Mouse (Mus musculus) Patski (cell line): ENCODE measurements around the gene Incenp. TPM values are rescaled to one million over a fixed set of nuclear protein-coding genes. Genes with fewer than 3 reads are reported as not detected.
"Not testable (repeated sequence)": the region's sequence is repeated elsewhere in the genome, so short reads cannot be mapped to it uniquely, and the experiment has no call there.

Source experiments
- ATAC-seq: fragments of 100-300 bp; one replicate; pipeline ENCODE4 v1.8.0; 2021
- CTCF ChIA-PET: fragments of 350-600 bp; sonication (Branson Sonifier 250); formaldehyde crosslinking; loops from one replicate; lab custom pipeline; 2022; ENCODE audit warnings: inconsistent platforms; lab: Charles Lee
- POLR2A ChIA-PET: fragments of 350-600 bp; sonication (Branson Sonifier 250); formaldehyde crosslinking; loops from one replicate; lab custom pipeline; 2022; ENCODE audit warnings: antibody characterized with exemption, inconsistent platforms; lab: Charles Lee
- DNase-seq: peaks from one replicate; pipeline ENCODE4 v3.0.0-alpha.2; 2011; ENCODE audit warnings: low read depth, low spot score
- H3K27me3 ChIP-seq: fragments of 371-371 bp; one replicate; pipeline ENCODE4 v1.5.1; 2021
- CTCF ChIP-seq: fragments of 100-300 bp; IDR thresholded peaks from one replicate; pipeline ENCODE4 v1.5.1; 2021
- in situ Hi-C: fragments of 300-500 bp; cut with MboI; formaldehyde crosslinking; loops from 3 replicates; pipeline ENCODE4 v1.11.1; 2018; ENCODE audit warnings: low pct_unique_long_range_greater_than_20kb, mixed read lengths
- polyA plus RNA-seq: library from polyadenylated mRNA; unstranded; gene quantifications from one replicate; pipeline ENCODE4 v1.2.3, GENCODE M21; 2021

Incenp gene
- polyA plus RNA-seq, 1 experiment from 2014 or later: 72.8 TPM

- POLR2A ChIA-PET: interaction anchor here (0.6 to 1.3 kb wide), 2 partner anchors 11 to 12 kb away, joined by 3 to 4 read pairs; no protein-coding TSS in a partner anchor
- ATAC-seq: peak; percentile 15
- CTCF ChIA-PET: interaction anchor here (1.1 to 2.1 kb wide), 2 partner anchors 10 kb away, joined by 4 to 7 read pairs; no protein-coding TSS in a partner anchor
- no peaks in the 10 kb centered on the region for H3K27me3 ChIP-seq
- no peak for DNase-seq
- TF ChIP-seq CTCF: no peak
- in situ Hi-C loops: loop anchor here (25.0 kb wide), 2 partner anchors 1062 to 1187 kb away; partner anchors contain the start of genes AC129217.1, Bscl2, Gng3 and Slc3a2
Observed at GRCm38 (mm10) chr19:9899780-9900146, 412 bp upstream of the Incenp start.

DNA sequence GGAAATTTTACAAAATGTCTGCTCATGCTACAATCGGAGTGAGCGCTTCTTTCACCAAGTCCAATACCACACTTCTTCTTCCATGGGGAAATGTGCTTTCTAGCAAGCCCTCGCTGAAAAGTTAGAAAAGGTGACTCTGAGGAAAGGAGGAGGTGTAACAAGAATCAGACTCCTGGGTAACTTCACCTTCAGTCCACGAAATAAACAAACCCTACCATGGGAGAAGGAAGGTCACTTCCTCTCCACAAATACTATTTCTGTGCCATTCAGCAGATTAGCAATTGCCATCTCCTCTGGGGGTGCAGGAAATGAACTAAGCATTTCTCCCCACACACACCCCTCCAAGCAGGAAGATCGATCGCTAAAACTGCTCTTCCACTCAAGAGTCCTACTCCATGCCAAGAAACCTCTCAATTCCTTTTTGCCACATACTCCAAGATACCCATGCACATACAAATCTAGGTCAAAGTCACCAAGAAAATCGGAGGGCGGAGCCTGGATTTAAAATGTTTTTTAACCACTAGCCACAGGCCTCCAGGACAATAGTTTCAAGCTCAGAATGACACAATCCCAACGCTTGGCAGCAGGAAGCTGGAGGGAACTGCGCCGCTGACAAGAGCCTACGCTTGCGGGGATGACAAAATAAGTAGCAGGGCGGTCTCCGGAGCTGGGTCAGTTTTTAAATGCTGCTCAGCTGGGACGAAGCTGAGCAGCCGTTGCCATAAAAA lies 848 bp downstream of the Incenp start:
- in situ Hi-C loops: loop anchor here (25.0 kb wide), 2 partner anchors 1061 to 1186 kb away; partner anchors contain the start of genes AC129217.1, Bscl2, Gng3 and Slc3a2
- POLR2A ChIA-PET: interaction anchor here (0.6 to 1.0 kb wide), 2 partner anchors 9 to 1024 kb away, joined by 3 read pairs; no protein-coding TSS in a partner anchor
- no peak for TF ChIP-seq CTCF
- CTCF ChIA-PET: interaction anchor here (0.8 to 2.1 kb wide), 2 partner anchors 9 to 13 kb away, joined by 3 to 7 read pairs; no protein-coding TSS in a partner anchor
- DNase-seq (no peak), ATAC-seq (peak; percentile 8)
- no peaks in the 10 kb centered on the region for H3K27me3 ChIP-seq

DNA sequence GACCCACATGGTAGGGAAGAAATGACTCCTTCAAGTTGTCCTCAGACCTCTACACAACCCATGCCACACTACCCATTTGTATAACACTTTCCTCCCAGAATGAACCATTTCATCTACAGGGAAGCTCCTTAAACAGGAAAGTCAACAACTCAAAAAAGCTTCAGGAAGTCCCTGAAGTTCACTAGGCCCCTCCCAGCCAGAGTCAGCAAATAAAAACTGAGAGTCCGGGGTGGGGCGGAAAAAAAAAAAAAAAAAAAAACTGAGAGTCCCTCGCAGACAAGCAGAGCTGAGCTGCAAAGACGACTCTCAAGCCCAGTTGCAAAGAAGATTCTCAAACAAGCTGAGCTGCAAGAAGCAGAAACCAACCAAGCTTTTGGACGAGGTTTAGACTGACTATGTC lies 3.3 kb downstream of the Incenp start:
- no peak for DNase-seq
- POLR2A ChIA-PET: no interaction called here
- CTCF ChIA-PET: interaction anchor here (1.3 kb wide), 1 partner anchor 10 kb away, joined by 3 read pairs; no protein-coding TSS in a partner anchor
- H3K27me3 ChIP-seq: no peaks in the 10 kb centered on the region
- TF ChIP-seq CTCF: no peak
- in situ Hi-C loops: loop anchor here (25.0 kb wide), 2 partner anchors 1059 to 1184 kb away; partner anchors contain the start of genes AC129217.1, Bscl2, Gng3 and Slc3a2
- ATAC-seq: no peak

GRCm38 (mm10) chr19:9886771-9887170 lies 12.6 kb downstream of the Incenp start:
- in situ Hi-C loops: loop anchor here (25.0 kb wide), 2 partner anchors 1049 to 1174 kb away; partner anchors contain the start of genes AC129217.1, Bscl2, Gng3 and Slc3a2
- ATAC-seq: no peak

DNA sequence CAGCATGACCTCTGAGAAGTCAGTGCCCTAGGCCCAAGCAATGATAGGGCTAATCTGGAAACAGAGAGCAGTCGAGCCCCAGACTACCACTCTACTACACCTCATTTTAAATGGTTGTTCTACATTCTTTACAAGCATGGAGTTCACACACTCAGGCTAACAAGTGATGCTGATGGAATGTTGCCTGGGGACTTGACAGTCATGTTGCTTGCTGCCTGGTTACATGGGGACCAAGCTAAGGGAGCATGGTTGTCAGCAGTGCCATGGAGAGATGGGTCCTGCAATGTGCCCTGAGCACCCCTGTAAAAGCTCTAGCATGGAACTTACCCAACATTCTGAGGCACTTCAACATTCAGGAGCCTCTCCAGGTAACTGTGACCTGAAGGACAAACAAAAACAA lies 13.0 kb downstream of the Incenp start:
- ATAC-seq: no peak
- in situ Hi-C loops: loop anchor here (25.0 kb wide), 2 partner anchors 1049 to 1174 kb away; partner anchors contain the start of genes AC129217.1, Bscl2, Gng3 and Slc3a2
- no peaks in the 10 kb centered on the region for H3K27me3 ChIP-seq
- ChIA-PET POLR2A (no interaction called here), CTCF (interaction anchor here (1.4 to 2.4 kb wide), 2 partner anchors 10 to 21 kb away, joined by 3 to 4 read pairs; no protein-coding TSS in a partner anchor)
- no peak for DNase-seq
- TF ChIP-seq CTCF: no peak

More at GRCm38 (mm10) chr19:9886771-9887170, 12.6 kb downstream of the Incenp start:
- no peak for DNase-seq
- H3K27me3 ChIP-seq: no peaks in the 10 kb centered on the region
- POLR2A ChIA-PET: no interaction called here
- CTCF ChIA-PET: interaction anchor here (2.4 kb wide), 1 partner anchor 22 kb away, joined by 4 read pairs; no protein-coding TSS in a partner anchor
- TF ChIP-seq CTCF: no peak

DNA sequence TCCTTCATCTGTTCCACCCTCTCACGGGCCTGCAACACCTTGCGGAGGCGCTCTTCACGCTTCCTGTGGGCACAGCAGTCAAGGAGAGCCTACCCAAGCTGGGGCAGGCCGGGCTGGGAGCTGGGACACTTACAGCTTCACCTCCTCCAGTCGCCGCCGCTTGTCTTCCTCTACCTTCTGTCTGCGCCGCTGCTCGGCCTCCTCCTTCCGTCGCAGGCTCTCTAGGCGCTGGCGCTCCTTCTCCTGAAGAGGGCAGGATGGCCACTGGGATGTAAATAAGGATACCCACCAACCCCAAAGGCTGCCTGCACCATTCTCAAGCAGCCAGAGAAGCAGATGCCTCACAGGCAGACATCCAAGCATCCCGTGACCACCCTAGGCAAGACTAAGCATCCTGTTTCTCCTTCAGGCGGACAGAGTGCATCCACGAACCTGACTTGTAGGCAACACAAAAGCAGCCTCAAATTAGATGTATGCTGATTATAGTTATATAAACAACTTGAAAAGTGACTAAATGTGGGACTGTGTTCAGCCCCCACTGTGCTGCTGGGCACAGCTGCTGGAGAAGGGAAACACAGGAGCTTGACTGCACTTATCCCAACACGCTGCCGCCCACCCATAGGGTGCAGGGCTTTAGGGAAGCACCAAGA lies 21.0 kb downstream of the Incenp start:
- no peaks in the 10 kb centered on the region for H3K27me3 ChIP-seq
- ChIA-PET CTCF (interaction anchor here (1.0 to 1.2 kb wide), 2 partner anchors 10 kb away, joined by 4 to 6 read pairs; no protein-coding TSS in a partner anchor), POLR2A (no interaction called here)
- ATAC-seq (no peak), DNase-seq (no peak)
- no peak for TF ChIP-seq CTCF
- in situ Hi-C loops: loop anchor here (25.0 kb wide), 2 partner anchors 1041 to 1166 kb away; partner anchors contain the start of genes AC129217.1, Bscl2, Gng3 and Slc3a2

DNA sequence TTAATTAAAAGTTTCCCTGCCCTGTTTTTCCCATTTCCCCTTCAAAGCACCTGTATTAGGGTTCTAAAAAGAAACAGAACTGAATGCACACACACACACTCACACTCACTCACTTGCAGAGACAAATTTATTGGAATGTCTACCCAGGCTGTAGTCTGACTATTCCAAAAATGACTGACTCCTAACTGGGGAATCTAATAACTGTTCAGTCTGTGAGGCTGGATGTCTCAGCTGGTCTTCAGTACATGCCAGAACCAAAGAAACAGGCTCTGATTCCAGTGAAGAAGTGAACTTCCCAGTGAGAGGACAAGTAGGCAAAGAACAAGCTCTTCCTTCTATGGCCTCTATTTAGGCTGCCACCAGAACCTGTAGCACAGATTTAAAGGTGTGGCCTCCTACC lies 33.9 kb downstream of the Incenp start:
- ChIA-PET POLR2A (no interaction called here), CTCF (interaction anchor here (1.1 to 1.8 kb wide), 3 partner anchors 14 to 31 kb away, joined by 3 to 4 read pairs (median 3); no protein-coding TSS in a partner anchor)
- no peak for DNase-seq
- no peak for ATAC-seq
- no peaks in the 10 kb centered on the region for H3K27me3 ChIP-seq
- no peak for TF ChIP-seq CTCF
- in situ Hi-C loops: no loop called here

DNA sequence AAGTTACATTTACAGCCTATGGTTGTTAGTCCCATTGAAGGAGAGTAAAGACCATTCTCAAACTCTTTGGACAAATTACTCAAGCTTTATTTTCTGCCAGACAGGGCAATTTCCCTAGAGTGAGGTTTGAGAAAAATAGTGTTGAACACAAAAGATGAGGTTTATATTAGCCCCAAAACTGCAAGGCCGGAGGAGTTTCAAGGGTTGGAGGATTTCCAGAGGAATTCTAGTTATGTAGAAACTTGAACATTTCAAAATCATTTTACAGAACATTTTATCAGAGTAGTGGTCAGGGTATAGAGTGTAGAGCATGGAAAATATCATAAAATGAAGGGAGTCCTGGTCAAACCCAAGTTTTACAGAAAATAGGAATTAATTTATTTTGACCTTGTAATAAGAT lies 34.5 kb downstream of the Incenp start:
- no peaks in the 10 kb centered on the region for H3K27me3 ChIP-seq
- no peak for TF ChIP-seq CTCF
- DNase-seq (no peak), ATAC-seq (no peak)
- ChIA-PET CTCF (interaction anchor here (0.8 to 1.8 kb wide), 4 partner anchors 14 to 32 kb away, joined by 3 to 4 read pairs (median 3); no protein-coding TSS in a partner anchor), POLR2A (interaction anchor here (0.6 kb wide), 1 partner anchor 9 kb away, joined by 3 read pairs; no protein-coding TSS in a partner anchor)
- in situ Hi-C loops: no loop called here

DNA sequence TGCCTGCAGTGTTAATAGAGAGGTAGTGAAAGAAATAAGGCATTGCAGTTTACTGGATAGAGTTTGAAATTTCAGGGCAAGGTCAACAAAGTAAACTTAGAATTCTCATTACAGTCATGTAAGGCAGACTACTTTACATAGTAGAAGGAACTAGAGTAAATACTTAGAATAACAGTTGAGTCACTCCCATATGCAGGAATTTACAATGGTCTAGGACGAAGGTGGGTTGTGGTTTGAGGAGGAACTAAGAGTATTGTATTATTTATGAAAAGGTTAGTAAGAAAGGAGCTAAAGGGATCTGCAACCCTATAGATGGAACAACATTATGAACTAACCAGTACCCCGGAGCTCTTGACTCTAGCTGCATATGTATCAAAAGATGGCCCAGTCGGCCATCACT lies 38.5 kb downstream of the Incenp start:
- POLR2A ChIA-PET, in situ Hi-C loops, CTCF ChIA-PET, ATAC-seq, DNase-seq, H3K27me3 ChIP-seq: not testable (repeated sequence)
